Mouse (Mus musculus): Measurements from ENCODE around the gene Rhbdl1.
A peak's percentile ranks its signal among the peaks of the same experiment; 100 is the strongest.
"Not testable (repeated sequence)": the region's sequence is repeated elsewhere in the genome, so short reads cannot be mapped to it uniquely, and the experiment has no call there.

The Rhbdl1 gene

GRCm38 (mm10) chr17:25824362-25825142, 12.5 kb downstream of the Rhbdl1 start:
- no peak for DNase-seq

DNA sequence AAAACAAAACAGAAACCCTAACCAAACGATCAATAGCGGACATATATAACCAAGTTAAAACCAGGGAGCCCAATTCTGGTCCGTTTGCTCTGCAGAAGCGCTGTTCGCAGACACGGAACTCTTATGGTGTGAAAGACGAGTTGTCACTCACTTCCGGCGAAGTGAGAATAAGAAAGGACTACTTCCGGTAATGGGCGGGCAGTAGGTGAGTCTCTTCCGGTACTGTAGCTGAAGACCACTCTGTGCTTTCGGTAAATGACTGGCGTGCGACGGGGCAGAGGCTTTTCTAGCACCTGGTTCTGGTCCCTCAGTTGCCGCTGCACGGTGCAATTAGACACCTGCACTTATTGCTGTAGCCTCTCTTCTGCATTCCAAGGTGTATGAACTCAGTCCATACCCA, 13.6 kb downstream of the Rhbdl1 start, which contains the start of gene Wdr24:
Gene Wdr24, plus strand, starts transcription at position 176 of the 400 bp plus-strand sequence.
- DNase-seq: peak; percentile 78 to 85

GRCm38 (mm10) chr17:25818851-25819780, 18.0 kb downstream of the Rhbdl1 start:
- peak in 1 of 2 experiments; percentile 34 for DNase-seq

GRCm38 (mm10) chr17:25817662-25818061, 19.4 kb downstream of the Rhbdl1 start:
- DNase-seq: no peak

- DNase-seq: peak; percentile 89 to 92
Measured at GRCm38 (mm10) chr17:25813471-25813870, 23.6 kb downstream of the Rhbdl1 start.

- DNase-seq: no peak
Measured at GRCm38 (mm10) chr17:25810890-25811289, 26.2 kb downstream of the Rhbdl1 start.

GRCm38 (mm10) chr17:25809606-25810340, 27.3 kb downstream of the Rhbdl1 start:
- no peak for DNase-seq

GRCm38 (mm10) chr17:25808789-25809605, 28.1 kb downstream of the Rhbdl1 start, which contains the start of gene Fbxl16:
TSS of gene Fbxl16 (plus strand) at chr17:25809085.
- peak; percentile 60 to 83 for DNase-seq

- no peak for DNase-seq
Measured at GRCm38 (mm10) chr17:25808028-25808427, 29.1 kb downstream of the Rhbdl1 start.

GRCm38 (mm10) chr17:25807452-25807851, 29.6 kb downstream of the Rhbdl1 start:
- not testable (repeated sequence) for DNase-seq

DNA sequence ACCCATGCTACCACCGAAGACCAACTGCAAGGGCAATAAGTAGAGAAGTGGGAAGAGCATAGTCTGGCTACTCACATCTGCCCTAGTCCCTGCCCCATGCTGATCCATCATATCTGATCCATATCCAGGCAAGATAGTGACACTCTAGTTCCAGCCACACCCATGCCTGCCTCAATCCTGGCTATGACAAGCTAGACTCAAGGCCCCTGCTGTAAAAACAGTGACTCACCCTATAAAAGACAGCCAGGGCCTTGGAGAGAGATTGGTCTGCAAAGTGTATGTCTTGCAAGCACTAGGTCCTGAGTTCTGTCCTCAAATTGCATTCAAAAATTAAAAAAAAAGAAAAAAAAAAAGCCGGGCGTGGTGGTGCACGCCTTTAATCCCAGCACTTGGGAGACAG, 30.6 kb downstream of the Rhbdl1 start:
- DNase-seq: no peak

DNA sequence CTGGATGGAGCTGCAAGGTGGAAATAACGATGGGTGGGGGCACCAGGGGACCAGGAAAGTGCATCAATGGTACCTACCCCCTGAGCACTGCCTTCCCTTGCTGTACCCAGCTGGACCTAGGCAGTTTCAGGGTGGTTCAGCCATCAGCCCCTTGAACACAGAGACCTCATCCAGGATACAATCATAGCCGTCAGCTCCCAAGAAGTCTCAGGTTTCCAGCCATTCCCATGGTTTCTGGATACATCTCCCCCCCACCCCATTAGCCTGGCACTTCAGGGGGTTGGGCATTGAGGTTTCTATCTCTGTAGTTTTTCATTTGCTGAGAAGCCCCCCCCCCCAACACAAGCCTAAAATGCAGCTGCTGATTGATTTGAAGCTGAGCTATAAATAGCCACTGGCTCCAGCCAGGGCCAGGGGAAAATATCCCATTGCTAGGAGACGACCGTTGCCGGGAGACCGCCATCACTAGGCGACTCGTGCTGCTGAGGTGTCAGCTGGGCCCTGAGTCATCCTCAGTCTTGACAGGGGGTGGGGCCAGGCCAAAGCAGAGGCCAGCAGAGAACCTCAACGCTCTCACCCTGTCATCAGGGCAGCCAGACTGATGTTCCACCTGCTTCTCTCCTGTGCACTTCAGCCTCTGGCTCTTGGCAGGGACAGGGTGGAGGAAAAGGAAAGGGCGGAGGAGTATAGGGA, 34.1 kb downstream of the Rhbdl1 start:
- DNase-seq: peak in 1 of 2 experiments; percentile 36

GRCm38 (mm10) chr17:25801029-25801428, 36.1 kb downstream of the Rhbdl1 start:
- peak; percentile 58 to 79 for DNase-seq

- DNase-seq: peak; percentile 90 to 91
Measured at GRCm38 (mm10) chr17:25796951-25797369, 40.1 kb downstream of the Rhbdl1 start, which contains the start of gene Metrn. TSS of gene Metrn (minus strand) at chr17:25797136.

DNA sequence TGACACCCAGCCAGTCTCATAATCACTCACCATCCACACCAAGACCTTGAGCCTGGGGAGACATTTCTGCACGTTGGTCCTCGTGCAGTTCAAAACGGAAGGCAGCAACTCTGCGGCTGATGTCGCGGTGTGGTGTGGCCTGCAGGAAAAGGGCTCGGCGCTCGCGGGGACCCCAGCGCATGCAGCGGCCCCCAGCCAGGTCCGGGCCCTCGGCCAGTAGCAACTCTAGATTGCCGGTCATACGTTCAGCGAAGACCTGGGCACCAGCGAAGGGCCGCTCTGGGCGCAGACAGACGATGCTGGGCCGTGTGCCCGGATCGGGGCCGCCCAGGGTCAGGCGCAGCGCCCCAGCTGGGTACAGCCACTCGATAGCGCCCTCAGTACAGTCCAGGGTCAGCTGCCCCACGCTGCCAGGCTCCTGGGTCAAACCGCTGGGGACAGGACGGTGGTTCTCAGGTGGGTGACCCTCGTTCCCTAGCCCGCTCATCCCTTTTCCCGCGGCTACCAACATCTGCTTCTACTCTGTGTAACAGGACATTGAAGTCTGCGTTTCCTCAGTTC, 40.8 kb downstream of the Rhbdl1 start:
- peak in 1 of 2 experiments; percentile 48 for DNase-seq

DNA sequence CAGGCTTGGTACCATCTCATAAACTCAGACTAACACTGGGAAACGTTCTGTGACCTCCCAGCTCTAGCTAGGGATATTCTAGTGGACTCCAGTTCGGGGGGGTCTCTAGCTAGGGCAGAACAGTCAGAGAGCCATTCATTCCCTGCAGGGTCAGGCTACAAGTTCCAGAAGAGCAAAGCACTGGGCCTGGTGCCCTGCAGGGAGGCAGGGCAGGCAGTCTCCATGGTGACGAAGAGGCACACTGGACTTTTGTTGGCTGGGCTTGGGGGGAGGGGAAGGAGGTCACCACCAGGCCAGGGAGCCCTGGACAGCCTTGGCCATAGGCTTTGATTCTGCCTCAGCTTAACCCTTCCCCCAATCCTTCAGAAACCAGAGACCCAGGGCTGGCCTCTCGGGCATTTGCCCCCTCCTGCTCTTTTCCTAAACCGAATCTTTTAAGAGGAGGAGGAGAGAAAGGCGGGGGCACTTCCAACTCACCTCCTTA, 41.4 kb downstream of the Rhbdl1 start, which contains the start of gene AC134908.4:
Gene AC134908.4, minus strand, starts transcription at position 51 of the 484 bp plus-strand sequence.
- no peak for DNase-seq

- no peak for DNase-seq
Measured at GRCm38 (mm10) chr17:25794998-25795397, 42.1 kb downstream of the Rhbdl1 start.

- peak in 1 of 2 experiments; percentile 15 for DNase-seq
Measured at GRCm38 (mm10) chr17:25794197-25794596, 42.9 kb downstream of the Rhbdl1 start.

- DNase-seq: peak; percentile 89 to 92
Measured at GRCm38 (mm10) chr17:25792615-25793014, 44.5 kb downstream of the Rhbdl1 start, which contains the start of gene Fam173a. TSS of gene Fam173a (minus strand) at chr17:25792901.
